Mouse (Mus musculus) lung, postnatal 0 days (tissue): ENCODE results near the gene Paqr6.

ENCODE experiments used
- CTCF ChIP-seq: IDR thresholded peaks from 2 replicates; pipeline ENCODE4 v1.5.1; 2016; ENCODE audit warnings: antibody characterized with exemption, mild to moderate bottlenecking
- EP300 ChIP-seq: IDR thresholded peaks from 2 replicates; pipeline ENCODE4 v1.6.1; 2016; ENCODE audit warnings: antibody characterized with exemption, mild to moderate bottlenecking, control low read depth

GRCm38 (mm10) chr3:88324951-88325405, 39.4 kb upstream of the Paqr6 start, which contains the start of gene Glmp:
- TF ChIP-seq CTCF (no peak), EP300 (no peak)
